Mouse (Mus musculus) left cerebral cortex, adult 2 months (tissue): Measurements from ENCODE around the gene Asb2. TPM values are rescaled to one million over a fixed set of nuclear protein-coding genes. Genes with fewer than 3 reads are reported as not detected.

Source experiments
- DNase-seq, 2 experiments: peaks; one replicate each; pipeline ENCODE4 v3.0.0; 2021 to 2022; ENCODE audit warnings: low spot score in 2 of 2, mixed read lengths in 1 of 2; ENCODE audit errors: extremely low spot score in 1 of 2
- H3K27ac ChIP-seq: fragments of 200-600 bp; 2 replicates; pipeline ENCODE4 v1.8.1; 2022
- H3K4me3 ChIP-seq: fragments of 200-600 bp; 2 replicates; pipeline ENCODE4 v1.8.1; 2022
- CTCF ChIP-seq: fragments of 200-600 bp; IDR thresholded peaks from 2 replicates; pipeline ENCODE4 v1.8.1; 2022; ENCODE audit warnings: antibody characterized with exemption, mild to moderate bottlenecking, moderate library complexity
- intact Hi-C: fragments of 180-260 bp; cut with DNase I; formaldehyde crosslinking; loops from one replicate; pipeline ENCODE4 v1.15.1; 2025
- total RNA-seq, 2 experiments: library from RNA; stranded (reverse); gene quantifications; 2 replicates each; pipeline ENCODE4 v1.2.3; 2021

Gene Asb2
- total RNA-seq, 2 experiments from 2014 or later: 3.3 to 3.7 TPM

GRCm38 (mm10) chr12:103376124-103376523 lies 20.3 kb upstream of the Asb2 start:
- Histone ChIP-seq H3K4me3 (no peak overlapping the region), H3K27ac (peak overlapping the region; percentile 83)
- intact Hi-C loops: loop anchor here (1.0 to 2.0 kb wide), 2 partner anchors 15 to 104 kb away; no protein-coding TSS in a partner anchor
- DNase-seq: peak; percentile 43 to 73
- no peak; the same call in 1 of the 2 replicates for TF ChIP-seq CTCF

GRCm38 (mm10) chr12:103373530-103374236 lies 17.9 kb upstream of the Asb2 start:
- Histone ChIP-seq H3K4me3 (no peak overlapping the region), H3K27ac (no peak overlapping the region)
- DNase-seq: no peak
- intact Hi-C loops: no loop called here
- no peak for TF ChIP-seq CTCF

GRCm38 (mm10) chr12:103371711-103372110 lies 15.9 kb upstream of the Asb2 start:
- Histone ChIP-seq H3K27ac (no peak overlapping the region), H3K4me3 (no peak overlapping the region)
- peak; percentile 91 for TF ChIP-seq CTCF
- intact Hi-C loops: no loop called here
- peak in 1 of 2 experiments; percentile 53 for DNase-seq

- intact Hi-C loops: no loop called here
Measured at GRCm38 (mm10) chr12:103370861-103371260, 15.1 kb upstream of the Asb2 start.

GRCm38 (mm10) chr12:103368777-103369176 lies 13.0 kb upstream of the Asb2 start:
- intact Hi-C loops: loop anchor here (2.0 kb wide), 1 partner anchor 44 kb away; no protein-coding TSS in a partner anchor
- H3K27ac ChIP-seq: no peak overlapping the region
- TF ChIP-seq CTCF: no peak
- H3K4me3 ChIP-seq: no peak overlapping the region
- DNase-seq: no peak

More at GRCm38 (mm10) chr12:103370861-103371260, 15.1 kb upstream of the Asb2 start:
- no peak for DNase-seq
- H3K27ac ChIP-seq: no peak overlapping the region
- no peak for TF ChIP-seq CTCF
- H3K4me3 ChIP-seq: no peak overlapping the region

GRCm38 (mm10) chr12:103368326-103368669 lies 12.5 kb upstream of the Asb2 start:
- intact Hi-C loops: loop anchor here (2.0 kb wide), 1 partner anchor 43 kb away; no protein-coding TSS in a partner anchor
- H3K4me3 ChIP-seq: no peak overlapping the region
- no peak for TF ChIP-seq CTCF
- no peak for DNase-seq
- no peak overlapping the region for H3K27ac ChIP-seq

GRCm38 (mm10) chr12:103367620-103368325 lies 12.0 kb upstream of the Asb2 start:
- TF ChIP-seq CTCF: peak; percentile 93
- intact Hi-C loops: loop anchor here (2.0 kb wide), 1 partner anchor 43 kb away; no protein-coding TSS in a partner anchor
- H3K4me3 ChIP-seq: no peak overlapping the region
- no peak overlapping the region for H3K27ac ChIP-seq
- peak; percentile 62 to 77 for DNase-seq

- intact Hi-C loops: no loop called here
- no peak for DNase-seq
- TF ChIP-seq CTCF: no peak
- Histone ChIP-seq H3K27ac (no peak overlapping the region), H3K4me3 (no peak overlapping the region)
Measured at GRCm38 (mm10) chr12:103367171-103367570, 11.4 kb upstream of the Asb2 start.

GRCm38 (mm10) chr12:103362336-103362735 lies 6.5 kb upstream of the Asb2 start:
- Histone ChIP-seq H3K27ac (no peak overlapping the region), H3K4me3 (no peak overlapping the region)
- TF ChIP-seq CTCF: no peak
- DNase-seq: no peak
- intact Hi-C loops: no loop called here

- no peak for TF ChIP-seq CTCF
- H3K27ac ChIP-seq: no peak overlapping the region
- intact Hi-C loops: no loop called here
Measured at GRCm38 (mm10) chr12:103361539-103362307, 5.9 kb upstream of the Asb2 start.

GRCm38 (mm10) chr12:103360812-103361211 lies 5.0 kb upstream of the Asb2 start:
- intact Hi-C loops: no loop called here
- no peak overlapping the region for H3K27ac ChIP-seq
- TF ChIP-seq CTCF: no peak
- H3K4me3 ChIP-seq: no peak overlapping the region
- no peak for DNase-seq

More at GRCm38 (mm10) chr12:103361539-103362307, 5.9 kb upstream of the Asb2 start:
- no peak overlapping the region for H3K4me3 ChIP-seq
- no peak for DNase-seq
